Comparison of ENCODE assay signal across 8 mouse cellular contexts in genomic region chr5:134581146-134581545, GRCm38 (mm10). TPM values are rescaled to one million over a fixed set of nuclear protein-coding genes. Genes with fewer than 3 reads are reported as not detected.
DNase-seq lines count a peak whose midpoint lies in the region; ATAC-seq lines count a peak whose summit lies in the region.

Gene Rfc2, plus strand, starts transcription at chr5:134581366.

- no peaks in the 10 kb centered on the region for H3K36me3 ChIP-seq in neural tube, embryonic 11.5 days (ENCODE audit: control insufficient read depth, insufficient read depth, low read length)
- H3K36me3 ChIP-seq in erythroblast, embryonic 14.5 days (ENCODE audit: control insufficient read depth), result peaks cover 23% of the 10 kb centered on the region

- H3K9ac ChIP-seq in neural tube, embryonic 11.5 days (ENCODE audit: low read length), result no peak within 1 kb of the TSS

- 88% methylated on average over 5 of the region's 5 CpGs for WGBS in neural tube, embryonic 11.5 days

- no peaks in the 10 kb centered on the region for H3K9me3 ChIP-seq in neural tube, embryonic 11.5 days (ENCODE audit: control insufficient read depth, low read length)
- H3K9me3 ChIP-seq in erythroblast, embryonic 14.5 days (ENCODE audit: control insufficient read depth, low read length), result no peaks in the 10 kb centered on the region

- no peak for ATAC-seq in neural tube, embryonic 11.5 days (ENCODE audit: insufficient read depth, low FRiP score, low TSS enrichment)
- ATAC-seq in megakaryocyte-erythroid progenitor cell, adult 5-6 weeks (replicated peaks; ENCODE audit: low FRiP score, low TSS enrichment, poor library complexity, severe bottlenecking), result no peak

- intact Hi-C loops in heart, postnatal 14 days (cut with DNase I), result loop anchor here (2.0 to 10.0 kb wide), 3 partner anchors 34 to 196 kb away; no protein-coding TSS in a partner anchor

- no peak within 1 kb of the TSS for H3K27ac ChIP-seq in neural tube, embryonic 11.5 days (ENCODE audit: low read depth, low read length)

- peaks cover 4% of the 10 kb centered on the region; the same call in 1 of the 2 replicates for H3K4me1 ChIP-seq in neural tube, embryonic 11.5 days (ENCODE audit: control insufficient read depth, insufficient read depth, low read length)
- H3K4me1 ChIP-seq in erythroblast, embryonic 14.5 days (ENCODE audit: control insufficient read depth), result peaks cover 44% of the 10 kb centered on the region

- DNase-seq in neural tube, embryonic 11.5 days (ENCODE audit: low spot score), result no peak
- no peak for DNase-seq in neural tube, embryonic 10.5 days (ENCODE audit: extremely low spot score, low spot score)
- DNase-seq in heart, postnatal 14 days, result no peak
- peak; percentile 54 to 69 for DNase-seq in kidney, postnatal 36 days
- no peak for DNase-seq in cerebellum, postnatal 14 days
- DNase-seq in cerebellum, adult 18-20 months, result no peak

- no peaks in the 10 kb centered on the region for H3K27me3 ChIP-seq in neural tube, embryonic 11.5 days (ENCODE audit: control insufficient read depth, insufficient read depth, low read length)
- H3K27me3 ChIP-seq in erythroblast, embryonic 14.5 days (ENCODE audit: control insufficient read depth), result no peaks in the 10 kb centered on the region

- no peak within 1 kb of the TSS for H3K4me2 ChIP-seq in neural tube, embryonic 11.5 days (ENCODE audit: low read depth)

- no peak within 1 kb of the TSS for H3K4me3 ChIP-seq in neural tube, embryonic 11.5 days (ENCODE audit: low read depth, low read length)
- peak within 1 kb of the TSS; percentile 83 for H3K4me3 ChIP-seq in erythroblast, embryonic 14.5 days (replicated peaks)

RNA-seq across cellular contexts. Expression of gene Rfc2, which starts in this region (rescaled TPM):
- polyA plus RNA-seq in neural tube, embryonic 11.5 days (2014; fragmentation: Nextera tagmentation; extraction: Ambion mirVana), result 309 and 324 TPM in 2 replicates
- polyA plus RNA-seq in erythroblast, embryonic 14.5 days (2012), result 6.8 TPM in 2 replicates
- total RNA-seq in heart, postnatal 14 days (2021), result 10 to 100 TPM; 26.5 to 28.3 TPM
- total RNA-seq in megakaryocyte-erythroid progenitor cell, adult 5-6 weeks (2014; fragmentation: Nextera tagmentation), result 241 and 279 TPM in 2 replicates
- total RNA-seq in megakaryocyte-erythroid progenitor cell, adult 5-6 weeks (2017), result 113 and 125 TPM in 2 replicates

Comparison
In these comparisons a context has a peak if more than half of its experiments do, and no peak if none do; other contexts are left out.
1. RNA of gene Rfc2 (polyA plus RNA-seq): 309 to 324 TPM in neural tube, embryonic 11.5 days; 6.8 TPM in erythroblast, embryonic 14.5 days; every median in the first group is over 10 times any median in the second.
2. DNase-seq: peak in kidney, postnatal 36 days (2 of 2); none in neural tube, embryonic 11.5 days (single experiment), neural tube, embryonic 10.5 days (single experiment), heart, postnatal 14 days (0 of 2), cerebellum, postnatal 14 days (0 of 2) and cerebellum, adult 18-20 months (0 of 2).